Mouse (Mus musculus) lung, embryonic 14.5 days (tissue): ENCODE measurements around the gene Hspbap1. TPM values are rescaled to one million over a fixed set of nuclear protein-coding genes. Genes with fewer than 3 reads are reported as not detected.

ENCODE experiments used
- ATAC-seq: fragments of 200-750 bp; cut with Nextera tagmentation; 2 replicates; pipeline ENCODE4 v1.8.0; 2017; ENCODE audit warnings: mild to moderate bottlenecking, moderate TSS enrichment, moderate library complexity; ENCODE audit not compliant: insufficient read depth
- DNase-seq: peaks from one replicate; pipeline ENCODE4 v3.0.0-alpha.2; 2015
- H3K27ac ChIP-seq: fragments of 300-500 bp; sonication (generic); 2 replicates; pipeline ENCODE4 v1.5.1; 2014; ENCODE audit warnings: low read depth, mild to moderate bottlenecking, moderate library complexity
- H3K27me3 ChIP-seq: fragments of 300-500 bp; sonication (generic); 2 replicates; pipeline ENCODE4 v1.6.1; 2014; ENCODE audit warnings: low read length, control low read depth; ENCODE audit not compliant: insufficient read depth
- H3K36me3 ChIP-seq: fragments of 300-500 bp; sonication (generic); 2 replicates; pipeline ENCODE4 v1.6.1; 2014; ENCODE audit warnings: control low read depth; ENCODE audit not compliant: insufficient read depth
- H3K4me1 ChIP-seq: fragments of 300-500 bp; sonication (generic); 2 replicates; pipeline ENCODE4 v1.6.1; 2014; ENCODE audit warnings: antibody characterized with exemption, control low read depth; ENCODE audit not compliant: insufficient read depth
- H3K4me2 ChIP-seq: fragments of 300-500 bp; sonication (generic); 2 replicates; pipeline ENCODE4 v1.6.1; 2014; ENCODE audit warnings: mild to moderate bottlenecking
- H3K4me3 ChIP-seq: fragments of 300-500 bp; sonication (generic); 2 replicates; pipeline ENCODE4 v1.5.1; 2014; ENCODE audit warnings: low read depth, low read length
- H3K9ac ChIP-seq: fragments of 300-500 bp; sonication (generic); 2 replicates; pipeline ENCODE4 v1.6.1; 2014
- H3K9me3 ChIP-seq: fragments of 300-500 bp; sonication (generic); 2 replicates; pipeline ENCODE4 v1.6.1; 2016; ENCODE audit warnings: low read depth, low read length, control low read depth
- CTCF ChIP-seq: IDR thresholded peaks from 2 replicates; pipeline ENCODE4 v1.5.1; 2016; ENCODE audit warnings: antibody characterized with exemption, low read depth
- WGBS: fragments of 180-500 bp; shearing (Covaris S2); extraction: QIAGEN DNeasy Blood & Tissue Kit; methylation state at CpG from one replicate; pipeline ENCODE4 v1.1.7; 2014; 5-methylcytosine and 5-hydroxymethylcytosine counted together
- polyA plus RNA-seq: library from polyadenylated mRNA; unstranded; fragments of >200 nt; fragmentation: Nextera tagmentation; extraction: Ambion mirVana; gene quantifications from 2 replicates; pipeline ENCODE4 v1.2.1, GENCODE M21; 2014

Hspbap1 gene
- polyA plus RNA-seq, 1 experiment from 2014 or later: 16.0 TPM

DNA sequence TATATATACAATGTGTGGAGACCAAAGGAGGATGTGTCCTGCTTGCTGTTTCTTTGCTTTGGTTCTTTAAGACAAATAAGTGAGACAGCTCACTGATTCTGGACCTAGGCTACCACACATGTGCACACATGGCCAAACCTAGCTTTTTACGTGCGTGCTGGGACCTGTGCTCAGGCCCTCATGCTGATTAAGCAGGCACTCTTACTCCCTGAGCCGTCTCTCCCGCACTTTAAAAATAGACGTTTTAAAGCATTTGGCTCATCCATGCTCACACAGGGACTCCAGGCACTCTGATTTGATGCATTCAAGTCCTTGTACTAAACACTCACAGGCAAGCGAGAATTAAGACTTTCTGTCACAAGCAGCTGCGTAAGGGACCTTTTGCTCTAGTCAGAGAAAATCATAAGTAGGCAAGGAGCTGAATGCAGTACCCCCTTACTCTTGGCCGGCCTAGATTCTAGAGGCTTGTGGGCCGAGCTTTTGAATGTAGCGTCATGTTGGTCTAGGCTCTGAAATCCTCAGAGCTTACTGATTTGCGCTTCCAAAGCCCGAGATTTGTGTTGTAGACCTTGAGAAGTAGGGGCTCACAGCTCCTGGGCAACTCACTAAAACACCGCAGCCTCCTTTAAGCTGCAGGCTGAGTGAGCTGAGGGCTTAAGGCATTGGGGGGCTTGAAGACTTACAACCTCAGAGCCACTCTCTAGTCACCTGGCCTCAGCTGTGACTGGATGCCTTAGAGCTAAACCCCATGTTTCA is 12.5 kb downstream of the Hspbap1 start:
- H3K9me3 ChIP-seq: no peaks in the 10 kb centered on the region
- TF ChIP-seq CTCF: no peak
- WGBS: 89% methylated on average over 13 of the region's 13 CpGs
- no peak overlapping the region for H3K27ac ChIP-seq
- H3K27me3 ChIP-seq: no peaks in the 10 kb centered on the region
- H3K9ac ChIP-seq: no peak overlapping the region
- H3K4me3 ChIP-seq: no peak overlapping the region
- no peaks in the 10 kb centered on the region for H3K4me1 ChIP-seq
- H3K36me3 ChIP-seq: 0 out of 2 replicates have a peak, but pooled peaks cover 6% of the 10 kb centered on the region
- H3K4me2 ChIP-seq: no peak overlapping the region
- no peak for DNase-seq
- no peak for ATAC-seq

DNA sequence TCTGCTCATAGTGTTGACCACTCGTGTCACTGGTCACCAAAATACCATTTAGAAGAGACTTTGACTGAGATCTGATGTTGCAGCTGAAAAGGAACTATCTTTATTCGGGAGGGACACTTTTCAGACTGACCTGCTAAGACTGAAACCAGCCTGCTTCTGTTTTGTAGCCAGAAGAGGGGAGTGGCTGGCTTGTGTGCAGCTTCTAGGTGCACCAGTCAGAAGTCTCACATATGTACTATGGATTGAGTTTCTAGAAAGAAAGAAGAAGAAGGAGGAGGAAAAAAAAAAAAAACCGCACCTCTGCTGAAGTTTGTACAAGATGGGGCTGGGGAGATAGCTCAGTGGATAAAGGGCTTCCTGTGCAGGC is 13.0 kb downstream of the Hspbap1 start:
- Histone ChIP-seq H3K27ac (no peak overlapping the region), H3K9me3 (no peaks in the 10 kb centered on the region), H3K9ac (no peak overlapping the region), H3K4me3 (no peak overlapping the region), H3K27me3 (no peaks in the 10 kb centered on the region), H3K36me3 (peaks cover 10% of the 10 kb centered on the region; the same call in 1 of the 2 replicates), H3K4me1 (no peaks in the 10 kb centered on the region), H3K4me2 (no peak overlapping the region)
- TF ChIP-seq CTCF: no peak
- ATAC-seq: no peak
- WGBS: 79% methylated on average over 3 of the region's 3 CpGs
- no peak for DNase-seq

DNA sequence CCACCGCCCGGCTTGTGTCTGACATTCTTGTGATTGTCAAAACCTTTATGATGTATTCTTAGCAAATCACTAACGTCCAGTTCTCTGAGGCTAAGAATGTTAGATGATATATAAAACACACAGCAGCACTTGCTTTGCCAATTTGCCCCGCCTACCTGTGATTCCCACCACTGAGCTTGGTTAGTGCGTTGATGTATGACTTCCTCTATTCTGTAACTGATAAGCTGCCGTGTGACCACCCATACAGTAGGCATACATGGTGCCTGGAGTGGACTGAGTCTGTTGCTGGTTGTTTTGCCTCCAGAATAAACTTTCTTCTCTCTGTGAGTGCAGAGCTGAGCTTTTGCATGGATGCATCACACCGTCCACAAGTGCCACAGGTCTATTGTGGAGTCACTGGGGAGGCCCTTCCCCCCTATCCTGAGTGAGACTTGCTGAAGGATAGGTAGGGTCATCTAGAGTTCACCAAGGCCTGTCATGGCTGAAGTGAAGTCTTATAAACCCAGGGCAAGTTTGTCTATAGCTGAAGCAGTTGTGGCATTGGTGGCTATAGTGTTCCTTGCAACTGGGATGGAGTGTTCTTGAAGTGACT is 14.1 kb downstream of the Hspbap1 start:
- no peaks in the 10 kb centered on the region for H3K27me3 ChIP-seq
- 48% methylated on average over 7 of the region's 7 CpGs for WGBS
- no peak overlapping the region for H3K4me3 ChIP-seq
- DNase-seq: no peak
- H3K9ac ChIP-seq: no peak overlapping the region
- H3K4me1 ChIP-seq: no peaks in the 10 kb centered on the region
- no peak overlapping the region for H3K4me2 ChIP-seq
- no peak for TF ChIP-seq CTCF
- no peaks in the 10 kb centered on the region for H3K9me3 ChIP-seq
- no peak overlapping the region for H3K27ac ChIP-seq
- no peak for ATAC-seq
- H3K36me3 ChIP-seq: peaks cover 10% of the 10 kb centered on the region; the same call in 1 of the 2 replicates

DNA sequence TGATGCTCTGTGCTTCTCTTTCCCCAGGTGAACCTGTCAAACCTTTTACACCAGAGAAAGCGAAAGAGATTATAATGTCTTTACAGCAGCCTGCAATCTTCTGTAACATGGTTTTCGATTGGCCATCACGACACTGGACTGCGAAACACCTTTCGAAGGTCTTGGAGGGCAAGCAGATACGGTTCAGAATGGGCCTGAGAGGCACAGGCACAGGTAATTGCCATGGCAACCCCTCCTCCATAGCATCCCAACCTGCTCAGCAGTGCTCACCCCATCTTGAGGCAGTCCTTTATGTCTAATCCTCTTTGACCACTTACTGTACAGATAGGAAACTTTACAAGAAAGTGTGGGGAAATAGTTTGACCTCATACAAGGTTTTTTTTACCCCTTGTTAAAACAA is 17.0 kb downstream of the Hspbap1 start:
- no peak overlapping the region for H3K9ac ChIP-seq
- ATAC-seq: no peak
- no peak overlapping the region for H3K4me2 ChIP-seq
- no peaks in the 10 kb centered on the region for H3K4me1 ChIP-seq
- TF ChIP-seq CTCF: no peak
- no peaks in the 10 kb centered on the region for H3K27me3 ChIP-seq
- no peak overlapping the region for H3K4me3 ChIP-seq
- 79% methylated on average over 6 of the region's 6 CpGs for WGBS
- H3K9me3 ChIP-seq: no peaks in the 10 kb centered on the region
- no peak for DNase-seq
- H3K27ac ChIP-seq: no peak overlapping the region
- H3K36me3 ChIP-seq: peaks cover 10% of the 10 kb centered on the region; the same call in 1 of the 2 replicates

DNA sequence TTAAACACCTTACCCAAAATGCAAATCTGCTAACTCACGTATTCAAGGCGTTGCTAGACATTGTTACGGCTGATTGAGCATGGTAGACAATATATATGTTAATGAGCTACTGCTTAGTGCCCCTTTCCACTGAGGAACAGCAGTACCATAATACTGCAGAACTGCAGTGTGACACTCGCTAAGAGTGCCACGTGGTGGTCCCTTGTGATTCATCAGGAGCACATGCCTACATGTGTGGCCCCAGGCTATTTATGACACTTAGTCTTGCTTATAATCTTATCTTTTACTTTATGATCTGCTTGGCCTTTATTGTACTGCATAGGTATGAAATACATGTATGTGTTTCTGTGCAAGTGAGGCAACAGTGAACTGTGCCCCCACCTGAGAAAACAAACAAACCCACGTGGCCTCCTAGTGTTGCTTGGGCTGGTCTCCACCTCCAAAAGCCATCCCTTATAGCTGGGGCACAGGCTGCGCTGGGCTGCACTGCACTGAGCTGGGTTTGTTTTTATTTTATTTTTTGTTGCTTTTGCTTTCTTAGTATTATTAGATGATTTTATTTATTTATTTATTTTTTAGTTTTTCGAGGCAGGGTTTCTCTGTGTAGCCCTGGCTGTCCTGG is 17.5 kb downstream of the Hspbap1 start:
- Histone ChIP-seq H3K36me3 (peaks cover 10% of the 10 kb centered on the region; the same call in 1 of the 2 replicates), H3K4me3 (no peak overlapping the region), H3K9me3 (no peaks in the 10 kb centered on the region), H3K4me1 (no peaks in the 10 kb centered on the region), H3K9ac (no peak overlapping the region), H3K27ac (no peak overlapping the region), H3K27me3 (no peaks in the 10 kb centered on the region), H3K4me2 (no peak overlapping the region)
- DNase-seq (no peak), ATAC-seq (no peak)
- TF ChIP-seq CTCF: no peak
- 81% methylated on average over 8 of the region's 8 CpGs for WGBS

DNA sequence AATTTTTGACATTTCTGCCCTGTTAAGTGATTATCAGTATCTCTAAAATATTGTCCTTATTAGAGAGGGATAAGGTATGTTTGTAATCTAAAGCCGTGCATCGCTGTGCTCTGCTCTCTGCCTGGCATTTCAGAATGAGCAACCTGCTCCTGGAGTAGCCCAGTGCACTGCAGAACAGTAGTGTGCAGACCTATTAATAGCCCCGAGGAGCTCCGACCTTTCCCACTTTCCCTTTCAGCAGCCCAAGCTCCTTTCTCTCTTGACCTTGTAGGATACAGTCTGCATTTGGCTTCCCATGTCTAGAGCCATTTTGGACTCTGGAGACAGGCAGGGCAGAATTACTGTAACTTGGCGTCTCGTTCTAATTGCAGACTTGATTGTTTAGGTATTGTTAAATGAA is 18.2 kb downstream of the Hspbap1 start:
- H3K4me3 ChIP-seq: no peak overlapping the region
- no peak overlapping the region for H3K27ac ChIP-seq
- WGBS: 83% methylated on average over 6 of the region's 6 CpGs
- no peak overlapping the region for H3K4me2 ChIP-seq
- H3K27me3 ChIP-seq: no peaks in the 10 kb centered on the region
- ATAC-seq: no peak
- no peaks in the 10 kb centered on the region for H3K4me1 ChIP-seq
- H3K9ac ChIP-seq: no peak overlapping the region
- TF ChIP-seq CTCF: no peak
- no peaks in the 10 kb centered on the region for H3K9me3 ChIP-seq
- DNase-seq: no peak
- peaks cover 10% of the 10 kb centered on the region; the same call in 1 of the 2 replicates for H3K36me3 ChIP-seq

DNA sequence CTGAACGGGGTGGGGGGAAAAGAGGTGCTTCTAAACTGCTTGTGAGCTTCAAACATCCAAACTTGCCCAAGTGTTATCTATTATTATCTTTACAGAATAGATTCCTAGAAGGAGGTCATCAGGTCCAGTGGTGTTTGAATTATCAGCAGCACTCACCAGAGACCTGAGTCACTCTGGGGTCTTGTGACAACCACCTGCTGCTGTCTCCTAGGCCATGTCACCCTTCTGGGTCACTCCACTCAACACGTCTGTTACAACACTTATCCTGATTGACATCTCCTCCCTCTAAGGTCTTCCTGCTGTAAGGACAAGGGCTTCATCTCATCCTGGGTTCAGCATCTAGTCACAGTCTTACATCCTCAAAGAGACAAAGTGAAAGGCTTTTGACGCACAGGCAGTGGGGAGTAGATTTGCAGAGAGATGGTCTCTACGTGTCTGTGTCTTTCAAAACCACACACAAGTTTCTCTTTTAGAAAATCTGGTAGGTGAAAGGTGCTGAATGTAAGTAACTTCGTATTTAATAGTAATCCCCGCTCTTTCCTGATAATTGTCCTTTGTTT is 21.9 kb downstream of the Hspbap1 start:
- Histone ChIP-seq H3K9ac (no peak overlapping the region), H3K36me3 (peaks cover 8% of the 10 kb centered on the region; the same call in 1 of the 2 replicates), H3K4me1 (no peaks in the 10 kb centered on the region), H3K9me3 (no peaks in the 10 kb centered on the region), H3K27ac (no peak overlapping the region), H3K4me3 (no peak overlapping the region), H3K27me3 (no peaks in the 10 kb centered on the region), H3K4me2 (no peak overlapping the region)
- ATAC-seq: no peak
- no peak for TF ChIP-seq CTCF
- 75% methylated on average over 6 of the region's 6 CpGs for WGBS
- DNase-seq: no peak
